Mouse (Mus musculus): ENCODE data around the gene Eef2k.
"Not testable (repeated sequence)": the region's sequence is repeated elsewhere in the genome, so short reads cannot be mapped to it uniquely, and the experiment has no call there.

Gene Eef2k

DNA sequence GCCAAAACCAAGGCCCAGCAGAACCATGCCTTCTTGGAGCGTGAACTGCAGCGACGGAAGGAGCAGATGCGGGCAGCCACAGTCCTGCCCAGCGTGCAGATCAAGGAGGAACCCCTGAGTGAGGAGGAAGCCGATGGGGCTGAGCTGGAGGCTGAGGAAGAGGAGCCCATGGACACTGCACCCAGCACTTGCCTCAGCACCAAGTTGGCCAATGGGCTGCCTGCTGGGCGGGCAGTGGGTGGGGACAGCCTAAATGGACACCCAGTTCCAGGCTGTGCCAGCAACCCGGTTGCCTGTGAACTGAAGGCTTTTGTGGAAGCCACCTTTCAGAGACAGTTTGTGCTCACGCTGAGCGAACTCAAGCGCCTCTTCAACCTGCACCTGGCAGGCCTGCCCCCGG, 97.7 kb downstream of the Eef2k start:
- DNase-seq (ENCODE audit: low spot score in 2 of 2) = no peak

DNA sequence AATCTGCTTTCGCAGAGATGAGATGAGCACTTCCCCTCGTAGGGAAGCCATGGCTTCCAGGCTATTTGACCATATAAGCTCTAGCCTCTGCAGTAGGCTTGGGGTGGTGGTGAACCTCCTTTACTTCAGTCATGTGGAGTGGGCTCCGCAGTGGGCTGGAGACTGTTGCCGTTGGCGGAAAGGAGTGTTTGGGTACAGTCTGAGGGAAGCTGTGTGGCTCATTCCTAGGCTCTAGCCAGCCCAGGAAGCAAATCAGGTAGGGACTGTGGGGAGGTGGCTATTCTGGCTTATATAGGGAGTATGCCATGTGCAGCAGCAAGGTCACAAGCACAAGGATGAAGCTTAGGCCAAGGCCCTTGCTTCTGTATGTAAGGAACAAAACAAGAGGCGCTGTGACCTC, 98.6 kb downstream of the Eef2k start:
- no peak for DNase-seq (ENCODE audit: low spot score in 2 of 2)

DNA sequence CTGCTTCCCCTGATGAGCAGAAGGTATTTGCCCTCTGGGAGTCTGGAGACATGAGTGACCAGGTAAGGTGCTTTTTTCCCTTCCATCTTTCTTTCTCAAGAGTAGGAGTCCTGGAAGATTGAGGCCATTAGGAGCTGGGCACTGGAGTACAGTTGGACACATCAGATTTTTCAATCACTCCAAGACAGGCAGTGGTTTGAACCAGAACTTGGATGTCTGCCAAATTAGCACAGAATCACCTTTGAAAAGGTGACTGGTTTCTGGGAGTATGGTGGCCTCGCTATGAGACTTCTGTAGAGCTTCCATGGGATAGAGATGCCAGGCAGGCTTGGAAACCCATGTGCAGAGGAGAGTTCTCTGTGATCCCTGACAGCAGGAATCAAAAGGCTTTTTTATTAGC, 99.9 kb downstream of the Eef2k start:
- DNase-seq (ENCODE audit: low spot score in 2 of 2) = no peak

DNA sequence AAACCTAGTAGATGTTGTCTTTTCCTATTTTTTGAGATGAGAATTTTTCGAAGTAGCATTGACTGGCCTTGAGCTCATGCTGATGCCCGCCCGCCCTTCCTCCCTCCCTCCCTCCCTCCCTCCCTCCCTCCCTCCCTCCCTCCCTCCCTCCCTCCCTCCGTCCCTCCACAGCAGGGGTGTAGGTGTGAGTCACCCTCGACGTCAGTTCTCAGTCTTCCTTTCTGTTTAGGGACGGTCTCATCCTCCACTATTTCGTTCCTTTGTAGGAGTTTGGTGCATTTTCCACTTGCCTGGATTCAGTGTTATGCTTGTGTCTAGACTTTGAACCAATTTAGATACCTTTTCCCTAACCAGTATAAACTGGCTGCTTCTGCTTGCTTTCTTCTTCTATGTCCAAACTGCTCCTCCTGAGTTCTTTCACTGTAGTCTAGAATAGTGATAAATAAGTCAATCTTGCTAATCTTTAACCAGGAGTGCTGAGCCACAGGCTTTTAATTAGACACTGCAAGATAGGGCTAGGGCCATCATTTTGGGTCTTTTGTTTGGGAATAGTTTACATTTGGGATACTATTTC, 101.4 kb downstream of the Eef2k start:
- no peak for DNase-seq (ENCODE audit: low spot score in 2 of 2)

DNA sequence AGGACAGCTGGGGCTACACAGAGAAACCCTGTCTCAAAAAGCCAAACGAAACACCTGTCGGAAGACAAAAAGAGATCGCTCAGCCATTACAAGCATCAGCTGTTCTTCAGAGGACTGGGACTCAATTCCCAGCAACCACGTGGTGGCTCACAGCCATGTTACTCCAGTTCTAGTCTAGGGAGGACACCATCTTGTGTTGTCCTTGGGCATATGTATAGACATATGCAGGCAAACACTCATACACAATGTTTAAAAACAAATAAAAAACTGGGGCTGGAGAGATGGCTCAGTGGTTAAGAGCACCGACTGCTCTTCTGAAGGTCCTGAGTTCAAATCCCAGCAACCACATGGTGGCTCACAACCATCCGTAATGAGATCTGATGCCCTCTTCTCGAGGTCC, 111.0 kb downstream of the Eef2k start:
- DNase-seq (ENCODE audit: low spot score in 2 of 2) = not testable (repeated sequence)

Data from thymus, postnatal 10 days (tissue).